Mouse (Mus musculus) heart, adult 11 months (tissue): Measurements from ENCODE around the gene Rps18.

Experiments used
- DNase-seq: peaks from one replicate; pipeline ENCODE4 v3.0.0; 2022

Rps18 gene

GRCm38 (mm10) chr17:33965846-33966550, 10.2 kb upstream of the Rps18 start:
- DNase-seq, result peak; percentile 87

DNA sequence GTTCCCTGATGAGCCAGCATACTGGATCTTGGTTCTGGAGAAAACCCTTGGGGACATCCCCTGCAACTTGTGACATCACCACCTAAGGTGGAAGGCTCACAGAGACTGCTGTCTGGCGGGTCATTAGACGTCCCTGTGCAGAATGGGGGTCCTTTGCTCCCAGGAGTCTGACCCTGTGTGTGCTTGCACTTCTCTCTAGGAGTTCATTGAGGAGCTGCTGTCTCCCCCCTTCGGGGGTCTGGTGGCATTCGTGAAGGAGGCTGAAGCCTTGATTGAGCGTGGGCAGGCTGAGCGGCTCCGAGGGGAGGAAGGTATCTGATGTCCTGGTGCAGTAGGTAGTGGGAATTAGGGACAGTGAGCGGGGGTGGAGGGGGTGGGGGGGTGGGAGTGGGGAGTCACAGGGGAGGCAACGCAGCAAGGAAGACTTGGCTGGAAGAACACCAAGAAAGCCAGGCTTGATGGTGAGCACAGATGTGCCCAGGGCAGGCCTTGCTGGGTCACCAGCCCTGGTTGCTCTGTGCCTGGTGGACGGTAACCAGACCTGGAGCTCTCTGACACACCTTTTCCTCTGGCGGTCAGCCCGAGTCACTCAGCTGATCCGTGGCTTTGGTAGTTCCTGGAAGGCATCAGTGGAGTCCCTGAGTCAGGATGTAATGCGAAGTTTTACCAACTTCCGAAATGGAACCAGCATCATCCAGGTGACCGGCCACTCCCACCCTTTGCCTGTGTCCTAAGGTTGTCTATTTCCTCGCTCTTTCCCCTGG, 9.5 kb upstream of the Rps18 start:
- DNase-seq, result peak; percentile 93

- DNase-seq, result peak; percentile 87
Measured at GRCm38 (mm10) chr17:33962876-33963275, 7.1 kb upstream of the Rps18 start.

DNA sequence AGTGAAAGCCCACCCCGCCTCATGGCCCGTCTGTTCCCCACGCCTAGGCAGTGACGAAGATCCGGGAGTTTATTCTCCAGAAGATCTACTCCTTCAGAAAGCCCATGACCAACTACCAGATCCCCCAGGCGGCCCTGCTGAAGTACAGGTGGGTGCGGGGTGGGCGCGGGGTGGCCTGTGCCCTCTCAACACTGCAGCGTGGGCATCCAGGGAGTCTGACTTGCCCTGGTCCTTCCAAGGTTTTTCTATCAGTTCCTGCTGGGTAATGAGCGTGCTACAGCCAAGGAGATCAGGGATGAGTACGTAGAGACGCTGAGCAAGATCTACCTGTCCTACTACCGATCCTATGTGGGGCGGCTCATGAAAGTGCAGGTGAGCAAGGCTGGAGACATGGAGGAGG, 4.1 kb upstream of the Rps18 start:
- peak; percentile 89 for DNase-seq

GRCm38 (mm10) chr17:33959135-33959534, 3.3 kb upstream of the Rps18 start:
- peak; percentile 93 for DNase-seq

DNA sequence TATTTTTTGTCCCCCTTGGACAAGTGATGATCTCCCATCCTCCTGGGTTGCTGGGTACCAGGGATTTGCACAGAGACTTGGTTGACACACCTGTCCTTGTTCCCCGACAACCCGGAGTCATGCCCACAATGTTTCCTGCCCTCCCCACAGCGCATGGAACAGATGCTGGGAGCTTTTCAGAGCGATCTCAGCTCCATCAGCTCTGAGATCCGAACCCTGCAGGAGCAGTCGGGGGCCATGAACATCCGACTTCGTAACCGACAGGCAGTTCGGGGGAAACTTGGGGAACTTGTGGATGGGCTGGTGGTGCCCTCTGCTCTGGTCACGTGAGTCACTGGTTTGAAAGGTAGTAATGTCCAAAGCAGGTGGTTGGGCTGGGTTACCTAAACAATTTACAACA, 2.6 kb upstream of the Rps18 start:
- DNase-seq, result peak; percentile 88

DNA sequence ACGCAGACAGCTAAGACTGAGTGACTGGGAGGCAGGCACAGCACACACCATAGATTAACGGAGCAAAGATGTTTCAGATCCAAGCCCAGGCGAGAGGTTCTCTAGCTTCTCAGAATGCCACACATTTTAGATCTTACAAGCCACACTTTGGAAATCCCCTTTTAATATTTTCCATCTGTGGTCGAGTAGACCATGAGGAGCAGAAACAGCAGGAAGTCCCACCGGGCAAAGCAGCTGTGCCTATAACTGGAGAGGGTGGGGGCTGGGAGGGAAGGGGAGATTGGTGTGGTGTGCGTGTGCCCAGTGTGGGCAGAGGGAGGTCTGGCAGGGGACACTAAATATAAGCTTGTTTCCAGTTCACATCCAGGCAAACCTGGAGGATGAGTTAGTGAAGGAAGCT, 1.7 kb upstream of the Rps18 start:
- peak; percentile 63 for DNase-seq

- DNase-seq, result peak; percentile 89
Measured at GRCm38 (mm10) chr17:33956336-33956735, 535 bp upstream of the Rps18 start.

GRCm38 (mm10) chr17:33954646-33955554, 901 bp downstream of the Rps18 start:
- DNase-seq, result peak; percentile 88

GRCm38 (mm10) chr17:33953961-33954565, 1.7 kb downstream of the Rps18 start:
- DNase-seq, result peak; percentile 73

DNA sequence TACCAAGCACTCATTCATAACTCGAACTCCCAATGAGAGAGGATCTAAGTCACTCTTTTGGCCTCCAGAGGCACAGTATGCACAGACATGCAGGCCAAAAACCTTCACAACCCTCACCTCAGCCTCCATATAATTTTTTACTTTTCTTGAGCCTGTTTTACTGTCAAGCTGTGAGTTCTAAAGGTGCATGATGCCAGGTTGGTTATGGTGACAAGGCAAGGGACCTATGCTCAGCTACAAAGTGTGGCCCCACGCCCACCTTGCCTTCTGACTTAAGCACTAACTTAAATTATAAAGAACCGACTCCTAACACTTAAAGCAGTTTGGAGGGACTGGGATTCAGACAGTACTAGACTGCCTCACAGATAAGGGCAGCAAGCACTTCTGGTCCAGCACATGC, 2.5 kb downstream of the Rps18 start:
- DNase-seq, result peak; percentile 76

DNA sequence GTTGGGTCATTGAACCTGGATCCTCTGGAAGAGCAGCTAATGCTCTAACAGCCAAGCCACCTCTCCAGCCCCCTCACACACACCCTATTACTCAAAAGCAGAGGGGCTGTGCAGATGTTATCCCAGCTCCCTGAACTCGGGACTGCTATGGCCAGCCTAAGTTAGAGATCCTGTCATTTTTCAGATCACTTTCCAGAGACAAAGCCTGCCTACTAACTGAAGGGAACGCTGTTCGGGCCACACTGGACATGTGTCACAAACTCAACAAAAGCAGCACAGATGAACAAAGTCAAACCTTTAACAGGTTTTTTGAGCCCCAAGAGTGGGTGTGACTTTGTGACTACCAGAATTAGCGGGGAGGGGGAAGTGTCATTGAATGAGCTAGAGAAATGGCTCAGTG, 2.9 kb downstream of the Rps18 start:
- DNase-seq, result peak; percentile 86

- peak; percentile 89 for DNase-seq
Measured at GRCm38 (mm10) chr17:33952015-33952414, 3.8 kb downstream of the Rps18 start.

- peak; percentile 98 for DNase-seq
Measured at GRCm38 (mm10) chr17:33951021-33951946, 4.5 kb downstream of the Rps18 start, which contains the start of gene B3galt4. TSS of gene B3galt4 (minus strand) at chr17:33951488.

GRCm38 (mm10) chr17:33950131-33950625, 5.6 kb downstream of the Rps18 start:
- peak; percentile 93 for DNase-seq

- peak; percentile 93 for DNase-seq
Measured at GRCm38 (mm10) chr17:33948905-33949537, 6.8 kb downstream of the Rps18 start.

- DNase-seq, result peak; percentile 91
Measured at GRCm38 (mm10) chr17:33948090-33948904, 7.5 kb downstream of the Rps18 start.

- peak; percentile 93 for DNase-seq
Measured at GRCm38 (mm10) chr17:33947430-33948089, 8.2 kb downstream of the Rps18 start.

- DNase-seq, result peak; percentile 91
Measured at GRCm38 (mm10) chr17:33943454-33943853, 12.3 kb downstream of the Rps18 start.
